Mouse (Mus musculus) colon, adult 2 months (tissue): ENCODE data around the gene Cttnbp2. TPM values are rescaled to one million over a fixed set of nuclear protein-coding genes. Genes with fewer than 3 reads are reported as not detected.

Experiments used
- polyA plus RNA-seq: library from polyadenylated mRNA; depleted of rRNA; stranded (reverse); fragments of >200 nt; gene quantifications from 2 replicates; pipeline ENCODE4 v1.2.3, GENCODE M21; 2012; rRNA removed

Cttnbp2 gene
- 3.3 and 3.6 TPM in 2 replicates for polyA plus RNA-seq

DNA sequence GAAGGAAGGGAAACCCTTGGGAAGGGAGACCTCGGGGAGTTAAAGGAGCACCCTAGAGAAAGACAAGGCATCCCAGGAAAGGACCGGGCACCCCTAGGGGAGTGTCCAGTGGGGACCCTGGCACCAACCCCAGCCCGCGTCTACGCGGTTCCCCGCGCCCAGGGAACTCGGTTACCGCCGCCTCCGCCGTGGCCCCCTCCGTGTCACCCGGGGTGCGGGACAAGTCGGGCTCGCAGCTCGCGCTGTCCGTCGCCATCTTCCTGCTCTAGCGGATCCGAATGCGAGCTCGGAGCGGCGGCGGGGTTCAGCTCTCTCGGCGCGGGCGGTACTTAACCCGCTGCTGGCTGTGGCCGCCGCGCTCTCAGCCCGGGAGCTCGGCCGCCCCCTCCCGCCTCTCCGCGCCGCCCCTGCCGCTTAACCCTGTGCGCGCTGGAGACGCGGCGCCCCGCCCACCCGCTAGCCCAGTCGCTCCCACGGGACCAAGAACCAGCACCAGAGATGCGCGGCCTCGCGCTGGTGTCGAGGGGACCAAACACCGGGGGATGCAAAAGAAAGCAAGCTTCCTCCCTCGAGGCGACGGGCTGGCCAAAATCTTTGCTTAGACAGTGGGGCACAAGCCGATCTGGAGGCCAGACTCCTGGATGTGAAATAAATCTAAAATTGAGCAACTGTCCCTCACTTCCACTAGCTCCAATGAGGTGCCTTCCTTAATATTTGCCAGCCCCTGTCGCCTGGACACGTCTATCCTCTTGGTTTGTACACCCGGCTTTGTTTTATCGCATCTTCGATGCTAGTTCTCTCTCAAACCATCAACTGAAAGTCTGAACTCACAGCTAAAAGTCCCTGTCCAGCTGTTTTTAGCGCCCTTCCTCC, at the start of gene Cttnbp2:
TSS of gene Cttnbp2 (minus strand) at position 364 of the 873 bp plus-strand sequence.

